Mouse (Mus musculus) spleen, adult 2 months (tissue): Measurements from ENCODE around the gene Srrt.

Experiments used
- CTCF ChIP-seq: fragments of 200-500 bp; IDR thresholded peaks from 2 replicates; pipeline ENCODE4 v1.5.1; 2011; ENCODE audit warnings: mild to moderate bottlenecking, inconsistent platforms; ENCODE audit not compliant: insufficient read depth, insufficient read length, insufficient replicate concordance; ENCODE audit errors: extremely low read depth
- POLR2A ChIP-seq: fragments of 200-500 bp; IDR thresholded peaks from 2 replicates; pipeline ENCODE4 v1.6.1; 2011; ENCODE audit warnings: low read depth, low read length, inconsistent platforms

DNA sequence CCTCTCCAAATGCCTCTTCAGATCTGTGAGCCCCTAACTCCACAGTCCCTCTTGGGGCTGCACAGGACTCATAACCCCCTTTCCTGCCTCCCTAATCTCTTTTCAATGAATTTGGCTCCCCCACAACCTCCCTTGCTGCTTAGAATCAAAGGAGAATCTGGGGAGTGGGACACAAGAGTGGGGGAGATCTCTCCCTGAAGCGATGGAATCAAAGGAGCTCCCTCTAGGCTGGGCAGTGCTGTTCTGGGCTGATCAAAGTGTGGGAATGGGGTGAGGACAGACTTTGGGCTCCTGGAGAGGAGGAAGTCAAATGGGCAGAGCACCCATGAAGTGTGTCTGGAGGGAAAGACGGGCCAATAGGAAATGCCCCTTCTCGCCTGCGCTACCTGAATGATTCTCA lies 43.9 kb upstream of the Srrt start:
- no peak for TF ChIP-seq CTCF
- TF ChIP-seq POLR2A: no peak
